Mouse (Mus musculus) lung, embryonic 14.5 days (tissue): ENCODE measurements around the gene Mindy1. TPM values are rescaled to one million over a fixed set of nuclear protein-coding genes. Genes with fewer than 3 reads are reported as not detected.

Experiments
- ATAC-seq: fragments of 200-750 bp; cut with Nextera tagmentation; 2 replicates; pipeline ENCODE4 v1.8.0; 2017; ENCODE audit warnings: mild to moderate bottlenecking, moderate TSS enrichment, moderate library complexity; ENCODE audit not compliant: insufficient read depth
- DNase-seq: peaks from one replicate; pipeline ENCODE4 v3.0.0-alpha.2; 2015
- H3K27ac ChIP-seq: fragments of 300-500 bp; sonication (generic); 2 replicates; pipeline ENCODE4 v1.5.1; 2014; ENCODE audit warnings: low read depth, mild to moderate bottlenecking, moderate library complexity
- H3K27me3 ChIP-seq: fragments of 300-500 bp; sonication (generic); 2 replicates; pipeline ENCODE4 v1.6.1; 2014; ENCODE audit warnings: low read length, control low read depth; ENCODE audit not compliant: insufficient read depth
- H3K36me3 ChIP-seq: fragments of 300-500 bp; sonication (generic); 2 replicates; pipeline ENCODE4 v1.6.1; 2014; ENCODE audit warnings: control low read depth; ENCODE audit not compliant: insufficient read depth
- H3K4me1 ChIP-seq: fragments of 300-500 bp; sonication (generic); 2 replicates; pipeline ENCODE4 v1.6.1; 2014; ENCODE audit warnings: antibody characterized with exemption, control low read depth; ENCODE audit not compliant: insufficient read depth
- H3K4me2 ChIP-seq: fragments of 300-500 bp; sonication (generic); 2 replicates; pipeline ENCODE4 v1.6.1; 2014; ENCODE audit warnings: mild to moderate bottlenecking
- H3K4me3 ChIP-seq: fragments of 300-500 bp; sonication (generic); 2 replicates; pipeline ENCODE4 v1.5.1; 2014; ENCODE audit warnings: low read depth, low read length
- H3K9ac ChIP-seq: fragments of 300-500 bp; sonication (generic); 2 replicates; pipeline ENCODE4 v1.6.1; 2014
- H3K9me3 ChIP-seq: fragments of 300-500 bp; sonication (generic); 2 replicates; pipeline ENCODE4 v1.6.1; 2016; ENCODE audit warnings: low read depth, low read length, control low read depth
- CTCF ChIP-seq: IDR thresholded peaks from 2 replicates; pipeline ENCODE4 v1.5.1; 2016; ENCODE audit warnings: antibody characterized with exemption, low read depth
- WGBS: fragments of 180-500 bp; shearing (Covaris S2); extraction: QIAGEN DNeasy Blood & Tissue Kit; methylation state at CpG from one replicate; pipeline ENCODE4 v1.1.7; 2014; 5-methylcytosine and 5-hydroxymethylcytosine counted together
- polyA plus RNA-seq: library from polyadenylated mRNA; unstranded; fragments of >200 nt; fragmentation: Nextera tagmentation; extraction: Ambion mirVana; gene quantifications from 2 replicates; pipeline ENCODE4 v1.2.1, GENCODE M21; 2014

Gene Mindy1
- polyA plus RNA-seq, 1 experiment from 2014 or later, result 40.0 TPM

GRCm38 (mm10) chr3:95286011-95286410, 4.9 kb downstream of the Mindy1 start:
- no peak overlapping the region for H3K9ac ChIP-seq
- H3K27ac ChIP-seq, result no peak overlapping the region
- peaks cover 29% of the 10 kb centered on the region for H3K36me3 ChIP-seq
- WGBS, result 66% methylated on average over 5 of the region's 5 CpGs
- no peak overlapping the region for H3K4me2 ChIP-seq
- H3K4me1 ChIP-seq, result peaks cover 3% of the 10 kb centered on the region; the same call in 1 of the 2 replicates
- H3K27me3 ChIP-seq, result no peaks in the 10 kb centered on the region
- H3K4me3 ChIP-seq, result no peak overlapping the region
- no peaks in the 10 kb centered on the region for H3K9me3 ChIP-seq
- TF ChIP-seq CTCF, result no peak
- no peak for DNase-seq
- no peak for ATAC-seq

DNA sequence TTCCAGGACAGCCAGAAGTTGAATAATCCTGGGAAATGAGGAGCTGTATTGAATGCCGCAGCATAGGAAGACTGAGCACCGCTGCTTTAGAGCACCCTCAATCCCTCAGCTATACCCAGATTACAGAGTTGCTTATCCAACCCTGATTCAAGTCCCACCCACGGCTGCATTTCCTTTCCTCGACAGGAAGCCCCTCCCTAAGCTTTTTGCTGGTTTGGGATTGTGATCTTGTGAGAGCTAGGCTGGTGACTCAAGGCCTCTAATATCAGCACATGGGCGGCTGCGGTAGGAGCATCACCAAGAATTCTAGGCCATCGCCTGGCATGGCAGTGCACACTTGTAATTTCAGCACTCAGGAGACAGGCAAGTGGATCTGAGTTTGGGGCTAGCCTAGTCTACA, 5.4 kb downstream of the Mindy1 start:
- no peak for TF ChIP-seq CTCF
- no peaks in the 10 kb centered on the region for H3K9me3 ChIP-seq
- peaks cover 3% of the 10 kb centered on the region; the same call in 1 of the 2 replicates for H3K4me1 ChIP-seq
- H3K27ac ChIP-seq, result no peak overlapping the region
- H3K4me2 ChIP-seq, result no peak overlapping the region
- ATAC-seq, result no peak
- peaks cover 31% of the 10 kb centered on the region for H3K36me3 ChIP-seq
- no peak for DNase-seq
- no peak overlapping the region for H3K4me3 ChIP-seq
- WGBS, result 85% methylated on average over 7 of the region's 7 CpGs
- no peaks in the 10 kb centered on the region for H3K27me3 ChIP-seq
- no peak overlapping the region for H3K9ac ChIP-seq

GRCm38 (mm10) chr3:95287541-95287940, 6.4 kb downstream of the Mindy1 start:
- no peaks in the 10 kb centered on the region for H3K27me3 ChIP-seq
- ATAC-seq, result no peak
- no peak for DNase-seq
- peaks cover 35% of the 10 kb centered on the region for H3K36me3 ChIP-seq
- no peak overlapping the region for H3K4me3 ChIP-seq
- TF ChIP-seq CTCF, result no peak
- WGBS, result 80% methylated on average over 3 of the region's 3 CpGs
- H3K9ac ChIP-seq, result 0 out of 2 replicates have a peak overlapping the region, but pooled peaks have one; percentile 6
- no peak overlapping the region for H3K27ac ChIP-seq
- H3K4me1 ChIP-seq, result peaks cover 3% of the 10 kb centered on the region; the same call in 1 of the 2 replicates
- H3K9me3 ChIP-seq, result no peaks in the 10 kb centered on the region
- H3K4me2 ChIP-seq, result no peak overlapping the region

GRCm38 (mm10) chr3:95289419-95289818, 8.3 kb downstream of the Mindy1 start:
- H3K27ac ChIP-seq, result no peak overlapping the region
- no peak overlapping the region for H3K4me2 ChIP-seq
- no peaks in the 10 kb centered on the region for H3K27me3 ChIP-seq
- no peaks in the 10 kb centered on the region for H3K9me3 ChIP-seq
- H3K4me1 ChIP-seq, result no peaks in the 10 kb centered on the region
- no peak for DNase-seq
- H3K9ac ChIP-seq, result no peak overlapping the region
- H3K4me3 ChIP-seq, result no peak overlapping the region
- WGBS, result 85% methylated on average over 4 of the region's 4 CpGs
- TF ChIP-seq CTCF, result no peak
- no peak for ATAC-seq
- peaks cover 51% of the 10 kb centered on the region for H3K36me3 ChIP-seq

DNA sequence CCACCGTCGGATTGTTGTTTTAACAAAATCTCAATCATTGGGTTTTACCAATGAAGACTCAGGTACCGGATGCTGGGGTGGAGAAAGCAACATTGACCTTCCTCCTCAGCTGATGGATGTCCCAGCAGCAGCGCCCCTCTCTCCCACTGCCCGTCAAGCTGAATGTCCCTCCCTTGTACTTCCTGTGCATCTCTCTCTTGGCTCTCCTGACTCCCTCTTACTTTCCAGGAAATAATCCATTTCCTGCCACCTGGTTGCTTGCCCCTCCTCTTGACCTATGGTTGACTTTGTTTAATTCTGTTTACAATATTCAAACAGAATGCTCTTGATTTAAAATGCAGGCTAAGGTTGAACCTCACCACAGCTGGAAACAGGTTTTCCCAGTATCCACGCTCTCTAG, 9.0 kb downstream of the Mindy1 start:
- Histone ChIP-seq H3K27me3 (no peaks in the 10 kb centered on the region), H3K36me3 (peaks cover 58% of the 10 kb centered on the region), H3K4me1 (no peaks in the 10 kb centered on the region), H3K27ac (no peak overlapping the region), H3K9ac (no peak overlapping the region), H3K4me2 (no peak overlapping the region), H3K9me3 (no peaks in the 10 kb centered on the region), H3K4me3 (no peak overlapping the region)
- no peak for ATAC-seq
- no peak for DNase-seq
- 63% methylated on average over 6 of the region's 6 CpGs for WGBS
- TF ChIP-seq CTCF, result no peak

GRCm38 (mm10) chr3:95291041-95291440, 9.9 kb downstream of the Mindy1 start:
- no peak overlapping the region for H3K4me2 ChIP-seq
- no peaks in the 10 kb centered on the region for H3K27me3 ChIP-seq
- H3K4me3 ChIP-seq, result no peak overlapping the region
- TF ChIP-seq CTCF, result no peak
- WGBS, result 81% methylated on average over 4 of the region's 4 CpGs
- peaks cover 63% of the 10 kb centered on the region for H3K36me3 ChIP-seq
- no peak for ATAC-seq
- no peak overlapping the region for H3K27ac ChIP-seq
- H3K4me1 ChIP-seq, result no peaks in the 10 kb centered on the region
- H3K9ac ChIP-seq, result no peak overlapping the region
- H3K9me3 ChIP-seq, result no peaks in the 10 kb centered on the region
- DNase-seq, result no peak

DNA sequence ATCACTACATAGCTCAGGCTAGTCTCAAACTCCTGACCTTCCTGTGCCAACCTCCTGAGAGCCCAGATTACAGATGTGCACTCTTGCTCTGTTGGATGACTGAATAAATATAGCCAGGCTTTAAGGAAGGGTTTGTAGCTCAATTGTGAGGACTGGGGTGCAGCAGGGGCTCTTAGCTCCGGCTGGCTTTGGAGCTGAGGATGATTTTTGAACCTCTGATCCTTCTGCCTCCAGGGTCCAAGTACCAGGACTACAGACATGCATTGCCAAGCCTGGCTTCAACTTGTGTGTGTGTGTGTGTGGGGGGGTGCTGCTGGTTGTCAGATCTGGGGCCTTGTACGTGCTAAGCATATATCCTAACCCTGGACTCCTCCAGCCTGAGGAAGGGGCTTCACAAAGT, 11.8 kb downstream of the Mindy1 start:
- Histone ChIP-seq H3K9ac (no peak overlapping the region), H3K4me3 (no peak overlapping the region), H3K9me3 (no peaks in the 10 kb centered on the region), H3K4me1 (no peaks in the 10 kb centered on the region), H3K4me2 (no peak overlapping the region), H3K27ac (no peak overlapping the region), H3K27me3 (no peaks in the 10 kb centered on the region), H3K36me3 (peaks cover 57% of the 10 kb centered on the region)
- no peak for DNase-seq
- WGBS, result 88% methylated on average over 2 of the region's 2 CpGs
- no peak for TF ChIP-seq CTCF
- no peak for ATAC-seq

GRCm38 (mm10) chr3:95293537-95293936, 12.4 kb downstream of the Mindy1 start:
- WGBS, result 69% methylated on average over 11 of the region's 11 CpGs
- no peak overlapping the region for H3K27ac ChIP-seq
- no peak overlapping the region for H3K9ac ChIP-seq
- H3K36me3 ChIP-seq, result peaks cover 50% of the 10 kb centered on the region
- H3K4me1 ChIP-seq, result no peaks in the 10 kb centered on the region
- H3K4me2 ChIP-seq, result no peak overlapping the region
- TF ChIP-seq CTCF, result no peak
- ATAC-seq, result no peak
- H3K27me3 ChIP-seq, result no peaks in the 10 kb centered on the region
- no peaks in the 10 kb centered on the region for H3K9me3 ChIP-seq
- no peak for DNase-seq
- no peak overlapping the region for H3K4me3 ChIP-seq
